Mouse (Mus musculus) bone marrow macrophage, adult 2 months (primary cell): ENCODE data around the gene Fau. TPM values are rescaled to one million over a fixed set of nuclear protein-coding genes. Genes with fewer than 3 reads are reported as not detected.
"Not testable (repeated sequence)": the region's sequence is repeated elsewhere in the genome, so short reads cannot be mapped to it uniquely, and the experiment has no call there.

Source experiments
- H3K27ac ChIP-seq: 2 replicates; pipeline ENCODE4 v1.5.1; 2012; ENCODE audit warnings: low read depth, low read length; ENCODE audit not compliant: insufficient read depth
- H3K4me1 ChIP-seq: 2 replicates; pipeline ENCODE4 v1.6.1; 2012; ENCODE audit warnings: low read length; ENCODE audit not compliant: control insufficient read depth, insufficient read depth
- H3K4me3 ChIP-seq: 2 replicates; pipeline ENCODE4 v1.5.1; 2012; ENCODE audit warnings: mild to moderate bottlenecking, low read length, moderate library complexity; ENCODE audit not compliant: insufficient read depth
- CTCF ChIP-seq: IDR thresholded peaks from 2 replicates; pipeline ENCODE4 v1.5.1; 2012; ENCODE audit warnings: low read depth, mild to moderate bottlenecking, low read length, moderate library complexity
- POLR2A ChIP-seq: IDR thresholded peaks from 2 replicates; pipeline ENCODE4 v1.6.1; 2012; ENCODE audit warnings: mild to moderate bottlenecking, low read depth, low read length, borderline replicate concordance
- polyA plus RNA-seq: library from polyadenylated mRNA; stranded (reverse); fragments of >200 nt; gene quantifications from 2 replicates; pipeline ENCODE4 v1.2.4, GENCODE M21; 2012; ENCODE audit not compliant: missing spikeins, insufficient read depth, insufficient read length

Gene Fau
- polyA plus RNA-seq, 1 experiment, result 2,337 TPM

- no peak overlapping the region for H3K4me3 ChIP-seq
- H3K27ac ChIP-seq, result no peak overlapping the region
- H3K4me1 ChIP-seq, result peaks cover 8% of the 10 kb centered on the region
- TF ChIP-seq POLR2A (no peak), CTCF (no peak)
Measured at GRCm38 (mm10) chr19:6023930-6024329, 33.7 kb upstream of the Fau start.

GRCm38 (mm10) chr19:6028991-6029390 lies 28.7 kb upstream of the Fau start:
- Histone ChIP-seq H3K27ac (no peak overlapping the region), H3K4me3 (no peak overlapping the region), H3K4me1 (no peaks in the 10 kb centered on the region)
- TF ChIP-seq CTCF (no peak), POLR2A (no peak)

GRCm38 (mm10) chr19:6029426-6029825 lies 28.2 kb upstream of the Fau start:
- TF ChIP-seq CTCF (no peak), POLR2A (no peak)
- no peak overlapping the region for H3K4me3 ChIP-seq
- H3K27ac ChIP-seq, result no peak overlapping the region
- no peaks in the 10 kb centered on the region for H3K4me1 ChIP-seq

GRCm38 (mm10) chr19:6030520-6031280 lies 26.9 kb upstream of the Fau start:
- H3K4me1 ChIP-seq, result no peaks in the 10 kb centered on the region
- no peak overlapping the region for H3K27ac ChIP-seq
- H3K4me3 ChIP-seq, result no peak overlapping the region
- TF ChIP-seq POLR2A (no peak), CTCF (no peak)

- TF ChIP-seq CTCF, result no peak
- TF ChIP-seq POLR2A, result no peak
- Histone ChIP-seq H3K4me3 (no peak overlapping the region), H3K27ac (no peak overlapping the region), H3K4me1 (peaks cover 2% of the 10 kb centered on the region)
Measured at GRCm38 (mm10) chr19:6035966-6036585, 21.6 kb upstream of the Fau start.

GRCm38 (mm10) chr19:6037695-6038094 lies 19.9 kb upstream of the Fau start:
- Histone ChIP-seq H3K4me3 (no peak overlapping the region), H3K27ac (no peak overlapping the region), H3K4me1 (peaks cover 2% of the 10 kb centered on the region)
- TF ChIP-seq POLR2A, result no peak
- TF ChIP-seq CTCF, result no peak

- Histone ChIP-seq H3K4me1 (peaks cover 2% of the 10 kb centered on the region), H3K27ac (no peak overlapping the region), H3K4me3 (no peak overlapping the region)
- TF ChIP-seq POLR2A, result no peak
- no peak for TF ChIP-seq CTCF
Measured at GRCm38 (mm10) chr19:6038326-6038725, 19.3 kb upstream of the Fau start.

GRCm38 (mm10) chr19:6040002-6040401 lies 17.6 kb upstream of the Fau start:
- no peak overlapping the region for H3K27ac ChIP-seq
- no peak overlapping the region for H3K4me3 ChIP-seq
- TF ChIP-seq POLR2A (no peak), CTCF (no peak)
- peaks cover 3% of the 10 kb centered on the region for H3K4me1 ChIP-seq

- peaks cover 5% of the 10 kb centered on the region for H3K4me1 ChIP-seq
- no peak overlapping the region for H3K27ac ChIP-seq
- H3K4me3 ChIP-seq, result no peak overlapping the region
- TF ChIP-seq POLR2A (no peak), CTCF (no peak)
Measured at GRCm38 (mm10) chr19:6042293-6042692, 15.4 kb upstream of the Fau start.

GRCm38 (mm10) chr19:6044102-6044501 lies 13.5 kb upstream of the Fau start:
- H3K27ac ChIP-seq, H3K4me3 ChIP-seq: not testable (repeated sequence)
- H3K4me1 ChIP-seq, result peaks cover 13% of the 10 kb centered on the region
